Mouse (Mus musculus) urinary bladder, adult 18-20 months (tissue): Measurements from ENCODE around the gene Vamp8.

ENCODE experiments used
- DNase-seq, 2 experiments: peaks; one replicate each; pipeline ENCODE4 v3.0.0; 2022; ENCODE audit warnings: low spot score in 2 of 2, mixed read lengths in 2 of 2

Gene Vamp8

GRCm38 (mm10) chr6:72405356-72405755 lies 14.9 kb upstream of the Vamp8 start:
- no peak for DNase-seq

- DNase-seq = peak; percentile 56 to 58
These were observed 11.4 kb upstream of the Vamp8 start for GRCm38 (mm10) chr6:72401875-72402274.

GRCm38 (mm10) chr6:72399967-72400366 lies 9.5 kb upstream of the Vamp8 start:
- no peak for DNase-seq

GRCm38 (mm10) chr6:72396837-72397251 lies 6.3 kb upstream of the Vamp8 start:
- no peak for DNase-seq

- DNase-seq = no peak
These were observed 1.8 kb upstream of the Vamp8 start for GRCm38 (mm10) chr6:72392341-72392740.

- peak in 1 of 2 experiments; percentile 37 for DNase-seq
These were observed 455 bp upstream of the Vamp8 start for GRCm38 (mm10) chr6:72390795-72391521.

- DNase-seq = no peak
These were observed 997 bp downstream of the Vamp8 start for GRCm38 (mm10) chr6:72389471-72389940.

GRCm38 (mm10) chr6:72388791-72389329 lies 1.6 kb downstream of the Vamp8 start:
- DNase-seq = no peak

- DNase-seq = no peak
These were observed 2.2 kb downstream of the Vamp8 start for GRCm38 (mm10) chr6:72388266-72388665.

- DNase-seq = no peak
These were observed 2.7 kb downstream of the Vamp8 start for GRCm38 (mm10) chr6:72387816-72388215.

GRCm38 (mm10) chr6:72386561-72386960 lies 3.9 kb downstream of the Vamp8 start:
- DNase-seq = no peak

GRCm38 (mm10) chr6:72385258-72385657 lies 5.2 kb downstream of the Vamp8 start:
- no peak for DNase-seq

- DNase-seq = no peak
These were observed 6.6 kb downstream of the Vamp8 start for GRCm38 (mm10) chr6:72383952-72384351.

GRCm38 (mm10) chr6:72383142-72383820 lies 7.2 kb downstream of the Vamp8 start:
- DNase-seq = no peak

- no peak for DNase-seq
These were observed 8.0 kb downstream of the Vamp8 start for GRCm38 (mm10) chr6:72382494-72382893.

GRCm38 (mm10) chr6:72380131-72380770 lies 10.3 kb downstream of the Vamp8 start, which contains the start of gene Vamp5:
Gene Vamp5, minus strand, starts transcription at chr6:72380468.
- peak; percentile 86 for DNase-seq

GRCm38 (mm10) chr6:72379377-72380130 lies 10.9 kb downstream of the Vamp8 start:
- no peak for DNase-seq

GRCm38 (mm10) chr6:72378510-72379234 lies 11.8 kb downstream of the Vamp8 start:
- no peak for DNase-seq

- no peak for DNase-seq
These were observed 15.5 kb downstream of the Vamp8 start for GRCm38 (mm10) chr6:72374820-72375563.

GRCm38 (mm10) chr6:72374206-72374605 lies 16.3 kb downstream of the Vamp8 start:
- no peak for DNase-seq
